Mouse (Mus musculus) E14TG2a.4 (cell line): ENCODE measurements around the gene Tenm4.

Source experiments
- CTCF ChIP-seq: conservative IDR thresholded peaks from 2 replicates; pipeline ENCODE4 v1.5.1; 2014; ENCODE audit warnings: low read length
- NANOG ChIP-seq: IDR thresholded peaks from 2 replicates; pipeline ENCODE4 v1.6.1; 2014; ENCODE audit warnings: borderline replicate concordance, low read length, mixed read lengths
- POU5F1 ChIP-seq: IDR thresholded peaks from 2 replicates; pipeline ENCODE4 v1.6.1; 2014; ENCODE audit warnings: low read length, borderline replicate concordance

DNA sequence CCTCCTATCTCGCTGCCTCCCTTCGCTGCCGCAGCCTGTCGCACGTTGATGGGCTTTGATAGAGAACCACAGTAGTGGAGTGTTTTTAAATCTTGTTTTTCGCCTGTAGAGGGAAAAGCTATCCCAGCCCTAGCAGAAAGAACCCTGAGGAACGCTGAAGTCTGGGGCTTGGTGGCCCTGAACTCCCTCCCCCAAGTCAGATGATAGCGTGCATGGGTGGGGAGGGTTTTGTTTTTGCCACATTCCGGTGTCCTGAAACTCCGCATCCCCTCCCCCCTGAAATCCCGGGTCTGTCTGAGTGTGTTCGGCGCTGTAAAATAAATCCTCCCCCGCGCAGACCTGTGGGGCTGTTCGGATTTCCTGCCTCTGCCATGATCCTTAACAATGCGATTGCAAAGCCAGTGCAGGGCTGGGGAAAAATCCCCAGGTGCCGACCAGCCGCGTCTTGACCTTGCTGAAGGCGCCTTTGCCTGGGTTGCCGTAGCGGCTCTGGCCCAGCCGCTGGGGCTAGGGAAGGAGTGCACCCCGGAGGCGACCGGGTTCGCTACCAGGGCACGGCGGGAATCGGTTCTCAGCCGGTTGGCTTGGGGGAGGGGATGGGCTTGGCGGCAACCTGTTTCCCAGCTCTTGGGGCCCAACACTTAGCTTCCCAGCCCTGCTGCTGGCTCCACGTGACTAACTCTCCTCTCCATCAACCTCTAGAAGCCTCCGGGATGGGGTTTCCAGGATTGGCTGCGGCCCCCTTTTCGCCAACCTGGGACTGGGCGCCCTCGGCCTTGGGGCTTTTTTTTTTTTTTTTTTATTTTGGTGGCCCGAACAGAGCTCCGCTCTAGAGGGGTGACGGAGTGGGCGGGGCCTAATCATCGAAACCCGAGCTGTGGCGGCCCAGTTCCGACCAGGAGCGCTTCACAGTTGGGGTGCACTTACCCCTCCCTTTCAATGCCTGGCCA, 41.8 kb downstream of the Tenm4 start:
- no peak for TF ChIP-seq CTCF
- no peak for TF ChIP-seq NANOG
- no peak for TF ChIP-seq POU5F1
